Mouse (Mus musculus) embryonic fibroblast, embryonic 13.5 days (primary cell): ENCODE data around the gene Tmem259. TPM values are rescaled to one million over a fixed set of nuclear protein-coding genes. Genes with fewer than 3 reads are reported as not detected.
A peak's percentile ranks its signal among the peaks of the same experiment; 100 is the strongest.

Experiments used
- H3K27ac ChIP-seq: 2 replicates; pipeline ENCODE4 v1.5.1; 2012; ENCODE audit warnings: low read length, control low read depth, inconsistent platforms; ENCODE audit not compliant: insufficient read depth
- H3K4me1 ChIP-seq: 2 replicates; pipeline ENCODE4 v1.6.1; 2011; ENCODE audit warnings: low read length; ENCODE audit not compliant: control insufficient read depth, insufficient read depth
- H3K4me3 ChIP-seq: 2 replicates; pipeline ENCODE4 v1.5.1; 2011; ENCODE audit warnings: mild to moderate bottlenecking, control low read depth, low read length; ENCODE audit not compliant: insufficient read depth
- CTCF ChIP-seq: IDR thresholded peaks from 2 replicates; pipeline ENCODE4 v1.5.1; 2011; ENCODE audit warnings: mild to moderate bottlenecking, control low read depth, low read length, moderate library complexity, borderline replicate concordance; ENCODE audit not compliant: insufficient read depth
- POLR2A ChIP-seq: IDR thresholded peaks from 2 replicates; pipeline ENCODE4 v1.6.1; 2011; ENCODE audit warnings: low read depth, mild to moderate bottlenecking, control low read depth, low read length, moderate library complexity
- polyA plus RNA-seq: library from polyadenylated mRNA; stranded (reverse); fragments of >200 nt; gene quantifications from 2 replicates; pipeline ENCODE4 v1.2.4, GENCODE M21; 2011; ENCODE audit warnings: low read depth; ENCODE audit not compliant: missing spikeins, insufficient read length

The Tmem259 gene
- polyA plus RNA-seq, 1 experiment = 73.4 TPM

- H3K4me1 ChIP-seq = peaks cover 2% of the 10 kb centered on the region; the same call in 1 of the 2 replicates
- no peak overlapping the region for H3K27ac ChIP-seq
- peak overlapping the region; percentile 90 for H3K4me3 ChIP-seq
- TF ChIP-seq POLR2A = no peak
- TF ChIP-seq CTCF = no peak
Observed at GRCm38 (mm10) chr10:79983205-79983604, 925 bp downstream of the Tmem259 start.

- no peak overlapping the region for H3K4me3 ChIP-seq
Observed at GRCm38 (mm10) chr10:79979401-79980155, 4.6 kb downstream of the Tmem259 start.

DNA sequence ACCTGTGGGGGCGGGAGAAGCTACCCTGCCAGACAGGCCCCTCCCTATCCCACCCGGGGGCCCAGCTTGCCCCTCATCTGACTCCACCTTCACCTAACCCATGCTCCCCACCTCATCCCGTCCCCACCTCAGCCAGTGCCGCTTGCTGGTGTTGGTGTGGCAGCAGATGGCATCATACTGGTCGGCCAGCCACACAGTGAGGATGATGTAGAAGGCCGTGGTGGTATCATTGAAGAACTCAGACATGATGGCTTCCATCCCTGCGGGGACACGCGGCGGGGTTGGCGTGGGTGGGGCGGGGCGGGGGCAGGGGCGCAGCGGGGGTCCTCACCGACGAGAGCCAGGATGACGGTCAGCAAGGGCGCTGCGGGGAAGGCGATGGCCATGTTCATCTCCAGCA lies 6.1 kb downstream of the Tmem259 start:
- no peak overlapping the region for H3K4me3 ChIP-seq
- no peak overlapping the region for H3K27ac ChIP-seq
- TF ChIP-seq POLR2A (no peak), CTCF (no peak)
- no peaks in the 10 kb centered on the region; the same call in 1 of the 2 replicates for H3K4me1 ChIP-seq

More at GRCm38 (mm10) chr10:79979401-79980155, 4.6 kb downstream of the Tmem259 start:
- TF ChIP-seq POLR2A = no peak
- Histone ChIP-seq H3K4me1 (no peaks in the 10 kb centered on the region; the same call in 1 of the 2 replicates), H3K27ac (no peak overlapping the region)

DNA sequence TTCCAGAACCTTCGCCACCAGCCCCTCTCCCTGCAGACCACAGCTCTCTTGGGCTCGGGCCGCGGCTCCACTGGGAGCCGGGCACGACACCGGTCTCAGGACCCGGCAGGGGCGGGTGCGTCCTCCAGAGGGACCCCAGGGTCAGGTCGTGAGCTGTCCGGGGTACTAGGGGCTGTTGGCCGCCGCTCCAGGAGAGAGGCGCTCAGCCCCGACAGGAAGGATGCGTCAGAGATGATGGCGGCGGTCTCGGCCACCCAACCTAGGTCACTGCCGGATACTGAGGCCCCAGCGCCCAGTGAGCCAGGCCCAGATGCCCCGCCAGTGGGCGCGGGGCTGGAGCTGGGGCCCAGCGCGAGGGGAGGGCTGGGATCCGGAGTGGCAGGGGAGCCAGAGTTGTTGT lies 6.8 kb downstream of the Tmem259 start:
- Histone ChIP-seq H3K27ac (no peak overlapping the region), H3K4me1 (no peaks in the 10 kb centered on the region; the same call in 1 of the 2 replicates), H3K4me3 (no peak overlapping the region)
- TF ChIP-seq CTCF (no peak), POLR2A (no peak)

DNA sequence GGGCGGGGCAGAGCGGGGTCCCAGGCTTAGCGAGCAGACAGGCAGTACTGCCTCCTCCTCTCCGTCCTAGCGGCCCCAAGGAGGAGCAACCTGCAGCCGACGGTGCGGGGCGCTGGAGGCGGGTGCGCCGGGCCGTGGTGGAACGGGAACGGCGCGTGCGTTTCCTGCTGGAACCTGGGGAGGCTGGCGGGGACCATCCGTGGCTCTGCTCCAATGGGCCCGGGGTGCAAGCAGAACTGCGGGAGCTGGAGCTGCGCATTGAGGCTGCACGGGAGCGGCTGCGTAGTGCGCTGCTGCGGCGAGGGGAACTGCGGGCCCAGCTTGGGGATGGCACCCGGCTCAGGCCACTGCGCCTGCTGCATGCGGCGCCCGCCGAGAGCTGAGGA lies 7.4 kb downstream of the Tmem259 start:
- H3K4me1 ChIP-seq = no peaks in the 10 kb centered on the region; the same call in 1 of the 2 replicates
- H3K27ac ChIP-seq = no peak overlapping the region
- TF ChIP-seq POLR2A = no peak
- TF ChIP-seq CTCF = no peak
- no peak overlapping the region for H3K4me3 ChIP-seq

GRCm38 (mm10) chr10:79976071-79976721 lies 7.9 kb downstream of the Tmem259 start:
- no peak overlapping the region for H3K4me3 ChIP-seq
- H3K4me1 ChIP-seq = no peaks in the 10 kb centered on the region
- H3K27ac ChIP-seq = no peak overlapping the region
- TF ChIP-seq POLR2A (no peak), CTCF (no peak)

DNA sequence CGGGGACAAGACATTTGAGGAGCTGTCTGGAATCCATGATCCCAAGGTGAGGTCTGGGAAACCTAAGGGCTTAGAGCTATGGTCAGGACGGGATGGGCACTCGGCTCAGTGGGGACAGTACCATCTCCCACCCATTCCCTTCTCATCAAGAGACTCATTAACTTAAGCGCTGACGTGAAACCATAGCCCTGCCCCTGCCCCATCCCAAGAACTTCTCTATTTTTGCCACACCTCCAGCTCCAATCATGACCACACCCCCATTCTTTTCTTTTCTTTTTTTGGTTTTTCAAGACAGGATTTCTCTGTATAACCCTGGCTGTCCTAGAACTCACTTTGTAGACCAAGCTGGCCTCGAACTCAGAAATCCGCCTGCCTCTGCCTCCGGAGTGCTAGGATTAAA lies 9.5 kb downstream of the Tmem259 start:
- TF ChIP-seq POLR2A (no peak), CTCF (no peak)
- Histone ChIP-seq H3K27ac (no peak overlapping the region), H3K4me3 (no peak overlapping the region), H3K4me1 (no peaks in the 10 kb centered on the region)

- no peaks in the 10 kb centered on the region for H3K4me1 ChIP-seq
- H3K4me3 ChIP-seq = no peak overlapping the region
- no peak for TF ChIP-seq POLR2A
- TF ChIP-seq CTCF = no peak
- no peak overlapping the region for H3K27ac ChIP-seq
Observed at GRCm38 (mm10) chr10:79974087-79974486, 10.0 kb downstream of the Tmem259 start.

GRCm38 (mm10) chr10:79972831-79973230 lies 11.3 kb downstream of the Tmem259 start:
- TF ChIP-seq CTCF = no peak
- no peak for TF ChIP-seq POLR2A
- no peak overlapping the region for H3K27ac ChIP-seq
- no peaks in the 10 kb centered on the region for H3K4me1 ChIP-seq
- no peak overlapping the region for H3K4me3 ChIP-seq

DNA sequence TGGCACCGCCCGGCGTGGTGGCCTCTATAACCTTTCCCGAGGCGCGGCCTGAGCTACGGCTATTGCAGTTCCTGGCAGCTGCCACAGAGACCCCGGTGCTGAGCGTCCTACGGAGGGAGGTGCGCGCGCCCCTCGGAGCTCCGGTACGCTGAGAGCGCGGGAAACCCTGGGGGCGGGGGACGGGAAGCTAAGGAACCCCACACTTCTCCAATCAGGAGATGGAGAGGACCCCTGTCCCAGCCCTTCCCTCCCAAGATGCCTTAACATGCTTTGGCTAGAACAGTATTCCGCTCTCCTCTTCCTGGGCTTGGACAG lies 13.0 kb downstream of the Tmem259 start:
- H3K27ac ChIP-seq = no peak overlapping the region
- TF ChIP-seq CTCF = no peak
- no peak for TF ChIP-seq POLR2A
- H3K4me3 ChIP-seq = no peak overlapping the region
- no peaks in the 10 kb centered on the region for H3K4me1 ChIP-seq
